Mouse (Mus musculus): ENCODE data around the gene Gm21904.
"Not testable (repeated sequence)": the region's sequence is repeated elsewhere in the genome, so short reads cannot be mapped to it uniquely, and the experiment has no call there.

Gene Gm21904

GRCm38 (mm10) chrY:17846166-17846565 is at the start of gene Gm21904:
Gm21904 (minus strand) TSS chrY:17846266.
- DNase-seq (ENCODE audit: low spot score in 2 of 2): not testable (repeated sequence)

- DNase-seq (ENCODE audit: low spot score in 2 of 2): not testable (repeated sequence)
Observed at GRCm38 (mm10) chrY:17874441-17874840, 28.4 kb upstream of the Gm21904 start, which contains the start of the genes Gm20772 and Gm20831. Gm20772 (plus strand) TSS chrY:17874741. Gm20831 (plus strand) TSS chrY:17874741.
